Mouse (Mus musculus) right cerebral cortex, postnatal 36 days (tissue): ENCODE results near the gene Spns2.
"Not testable (repeated sequence)": the region's sequence is repeated elsewhere in the genome, so short reads cannot be mapped to it uniquely, and the experiment has no call there.

Experiments
- DNase-seq, 2 experiments: peaks; one replicate each; pipeline ENCODE4 v3.0.0; 2022; ENCODE audit warnings: low spot score in 2 of 2, mixed read lengths in 1 of 2

Gene Spns2

DNA sequence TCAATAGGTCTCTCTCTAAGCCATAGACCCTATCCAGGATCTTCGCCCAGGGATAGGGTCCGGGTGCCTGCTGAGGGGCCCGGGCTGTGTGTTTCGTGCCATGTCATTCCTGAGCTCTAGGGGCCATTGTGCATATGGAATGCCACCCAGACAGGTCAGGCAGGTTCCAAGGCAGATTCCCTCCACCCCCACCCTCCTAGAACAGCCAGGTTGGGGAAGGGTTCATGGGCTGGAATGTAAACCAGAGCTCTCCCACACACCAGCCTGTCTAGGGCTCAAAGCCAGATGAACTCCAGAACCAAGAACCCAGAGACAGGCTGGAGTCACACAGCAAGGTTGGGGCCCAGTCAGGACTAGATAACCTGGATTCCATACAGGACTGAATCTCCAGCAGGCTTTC, 16.2 kb downstream of the Spns2 start:
- no peak for DNase-seq

- no peak for DNase-seq
Observed at GRCm38 (mm10) chr11:72471381-72471780, 18.3 kb downstream of the Spns2 start.

- no peak for DNase-seq
Observed at GRCm38 (mm10) chr11:72470004-72470403, 19.7 kb downstream of the Spns2 start.

DNA sequence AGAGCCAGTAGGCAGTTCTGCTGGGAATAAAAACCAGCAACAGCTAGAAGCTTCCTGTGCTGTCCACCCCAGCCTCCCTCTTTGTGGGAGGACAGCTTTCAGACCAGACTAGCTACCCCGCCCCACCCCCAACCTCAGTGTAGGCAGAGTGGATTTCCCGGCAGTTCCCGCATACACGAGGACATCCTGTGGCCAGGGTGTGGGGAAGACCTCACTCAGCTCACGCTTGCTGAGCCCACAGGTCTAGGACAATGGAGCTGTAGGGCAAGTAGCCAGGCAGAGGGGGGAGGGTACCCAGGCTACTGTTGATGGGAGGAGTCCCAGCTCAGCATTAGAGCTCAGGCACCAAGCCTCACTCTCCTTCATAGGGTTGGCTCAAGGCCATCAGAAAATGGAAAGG, 20.5 kb downstream of the Spns2 start:
- peak; percentile 30 to 54 for DNase-seq

DNA sequence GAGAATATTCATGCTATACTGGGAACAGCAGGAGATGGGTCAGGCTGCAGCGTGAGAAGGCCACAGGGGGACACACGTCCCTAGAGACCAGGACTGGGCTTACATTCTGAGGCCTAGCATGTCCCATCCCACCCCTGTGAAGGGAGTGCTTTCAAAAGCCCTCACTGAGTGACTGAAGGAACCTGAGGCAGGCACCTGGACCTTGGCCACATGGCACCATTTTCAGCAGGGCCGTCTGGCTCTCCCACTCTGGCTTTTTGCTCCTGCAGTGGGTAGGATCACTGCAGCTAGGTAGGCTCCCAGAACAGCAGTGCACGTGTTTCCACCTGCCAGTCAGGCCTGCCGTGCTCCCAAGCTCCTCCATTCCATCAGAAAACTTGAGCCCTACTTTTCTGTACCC, 21.2 kb downstream of the Spns2 start:
- DNase-seq: no peak

DNA sequence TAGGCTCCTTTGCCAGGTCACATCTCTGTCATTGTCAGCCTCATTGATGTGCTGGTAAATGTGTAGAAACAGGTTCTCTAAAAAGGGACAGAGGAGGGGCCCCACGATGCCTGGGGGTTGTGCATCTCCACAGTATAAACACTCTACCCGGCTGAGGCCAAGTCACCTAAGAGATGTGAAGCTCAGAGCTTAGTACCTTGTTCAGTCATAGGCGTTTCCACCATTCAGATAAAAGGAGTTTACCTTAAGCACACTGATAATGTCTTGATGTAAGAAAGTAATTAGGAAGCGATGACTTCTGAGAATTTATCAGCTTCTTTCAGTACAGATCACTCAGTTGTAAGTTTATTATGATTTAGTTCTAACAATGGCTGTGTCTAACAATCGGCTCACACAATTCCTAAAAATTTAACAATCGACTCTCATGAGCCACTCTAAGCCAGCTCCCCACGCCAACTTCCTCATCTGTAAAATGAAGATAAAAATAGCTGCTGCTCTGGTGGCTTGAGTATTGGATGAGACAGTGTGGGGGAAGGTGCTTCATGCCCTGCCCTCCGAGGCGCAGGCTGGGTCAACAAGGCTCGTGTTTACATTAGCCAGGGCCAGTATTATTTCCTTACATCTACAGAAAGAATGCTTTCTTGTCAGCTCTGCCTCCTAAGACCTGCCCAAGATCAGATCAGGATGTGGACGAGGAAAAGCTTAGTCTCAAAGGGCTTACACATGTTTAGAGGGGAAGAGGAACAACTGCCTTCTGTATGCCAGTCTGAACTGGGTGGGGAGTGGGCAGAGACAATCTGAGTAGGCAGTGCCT, 22.8 kb downstream of the Spns2 start:
- no peak for DNase-seq

DNA sequence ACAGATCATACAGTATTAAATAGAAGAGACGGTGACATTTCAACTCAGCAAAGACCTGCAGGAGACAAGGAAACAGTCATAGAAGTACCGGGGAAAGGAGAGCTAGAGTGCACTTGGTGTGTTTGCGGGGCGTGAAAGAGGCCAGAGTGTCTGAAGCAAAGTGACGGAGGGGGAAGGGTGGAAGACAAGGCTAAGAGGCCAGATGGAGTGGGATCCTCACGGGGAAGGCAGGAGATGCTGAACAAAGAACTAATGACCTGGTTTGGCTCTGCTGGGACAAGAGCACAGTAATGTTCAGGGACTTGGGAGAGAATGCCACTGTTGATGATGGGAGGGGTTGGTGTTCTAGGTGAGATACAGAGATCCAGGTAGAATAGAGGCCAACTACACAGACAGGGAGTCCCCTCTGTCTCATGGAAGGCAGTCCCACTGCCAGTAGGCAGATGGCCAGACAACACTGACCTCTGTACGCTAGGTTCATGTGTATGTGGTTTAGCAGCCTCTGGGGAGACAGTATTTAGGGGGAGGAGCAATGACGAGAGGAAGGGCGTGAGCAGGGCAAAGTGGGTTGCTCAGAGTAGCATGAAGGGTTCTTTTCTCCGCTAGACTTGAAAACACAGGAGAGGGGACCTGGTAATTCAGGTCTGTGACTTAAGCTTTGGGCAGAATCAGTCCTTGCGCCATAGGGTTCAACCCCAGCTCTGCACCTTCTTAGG, 23.6 kb downstream of the Spns2 start:
- DNase-seq: no peak

DNA sequence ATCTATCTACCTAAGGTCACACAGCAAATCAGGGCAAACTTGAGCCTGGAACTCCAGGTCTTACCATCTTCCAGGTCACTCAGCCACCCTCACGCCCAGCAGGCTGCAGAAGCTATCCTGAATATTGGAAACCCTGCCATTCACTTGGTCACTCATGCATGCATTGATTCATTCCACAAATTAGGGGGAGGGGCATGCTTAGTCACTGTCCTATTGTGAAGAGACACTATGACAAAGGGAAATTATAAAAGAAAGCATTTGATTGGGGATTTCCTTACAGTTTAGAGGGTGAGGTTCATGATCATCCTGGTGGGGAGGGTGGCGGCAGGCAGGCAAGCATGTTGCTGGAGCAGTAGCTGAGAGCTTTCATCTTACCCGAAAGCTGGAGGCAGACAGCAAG, 24.9 kb downstream of the Spns2 start:
- DNase-seq: no peak

DNA sequence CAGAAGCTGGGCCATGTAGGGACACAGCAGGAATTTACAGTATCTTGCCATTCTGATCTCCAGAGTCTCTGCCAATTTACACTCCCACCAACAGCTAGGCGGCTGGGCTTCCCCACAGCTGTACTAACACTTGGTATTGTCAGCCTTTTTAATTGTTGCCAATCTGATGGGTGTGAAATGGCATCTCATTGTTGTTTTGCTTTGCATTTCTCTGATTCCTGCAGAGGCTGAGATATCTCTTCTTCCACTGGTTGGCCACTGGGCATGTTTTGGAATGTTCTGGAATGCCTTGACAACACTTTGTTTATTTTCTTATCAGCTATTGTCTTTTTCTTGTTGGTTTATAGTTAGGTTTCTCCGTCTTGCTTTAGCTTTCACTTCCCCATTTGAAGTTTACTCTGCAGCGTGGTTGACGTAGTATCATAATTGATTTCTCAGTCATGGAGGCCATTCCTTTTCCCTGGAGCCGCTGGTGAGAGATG, 28.2 kb downstream of the Spns2 start:
- DNase-seq: no peak

- DNase-seq: no peak
Observed at GRCm38 (mm10) chr11:72458502-72458901, 31.2 kb downstream of the Spns2 start.

DNA sequence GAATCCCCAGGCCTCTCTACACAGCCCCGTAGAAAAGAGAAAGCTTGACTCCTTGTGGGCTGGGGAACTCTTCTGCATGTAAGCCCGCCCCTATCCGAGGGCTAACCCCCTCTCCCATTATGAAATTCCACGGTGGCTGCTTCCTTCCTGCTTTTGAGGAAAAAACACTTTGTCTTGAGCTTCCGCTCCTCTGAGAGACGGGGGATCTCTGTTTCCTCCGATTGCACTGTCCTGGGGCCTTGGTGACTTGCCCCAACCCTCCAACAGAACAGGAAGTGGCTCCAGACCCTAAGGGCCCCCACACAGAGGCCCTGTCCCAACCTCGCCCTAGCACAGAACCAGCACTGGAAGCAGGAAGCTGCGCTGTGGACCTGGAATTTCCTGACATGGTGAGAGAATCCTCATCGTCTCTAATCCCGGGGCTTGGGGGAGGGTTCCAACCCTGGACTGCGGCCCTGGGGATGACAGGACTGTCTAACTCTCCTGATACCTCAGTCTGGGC, 31.7 kb downstream of the Spns2 start:
- no peak for DNase-seq

DNA sequence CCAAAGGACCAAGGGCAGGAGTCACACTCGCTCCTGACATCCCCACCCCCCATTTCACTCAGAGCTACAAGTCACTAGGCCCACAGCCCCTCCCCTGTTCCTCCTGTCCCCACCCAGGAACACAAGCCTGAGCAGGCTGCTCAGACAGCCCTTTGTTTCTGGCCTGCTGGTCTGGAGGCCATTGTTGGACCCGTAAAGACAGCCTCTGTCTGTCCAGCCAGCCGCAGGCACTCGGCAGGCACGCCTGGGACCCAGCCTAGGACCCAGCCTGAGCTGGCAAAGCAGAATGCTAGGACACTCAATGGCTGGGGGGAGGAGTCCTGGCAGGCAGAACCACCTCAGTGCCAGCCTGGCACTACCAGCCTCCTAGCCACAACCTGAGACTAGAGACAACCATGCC, 34.0 kb downstream of the Spns2 start:
- DNase-seq: peak; percentile 55 to 58

- no peak for DNase-seq
Observed at GRCm38 (mm10) chr11:72453105-72453953, 36.4 kb downstream of the Spns2 start.

DNA sequence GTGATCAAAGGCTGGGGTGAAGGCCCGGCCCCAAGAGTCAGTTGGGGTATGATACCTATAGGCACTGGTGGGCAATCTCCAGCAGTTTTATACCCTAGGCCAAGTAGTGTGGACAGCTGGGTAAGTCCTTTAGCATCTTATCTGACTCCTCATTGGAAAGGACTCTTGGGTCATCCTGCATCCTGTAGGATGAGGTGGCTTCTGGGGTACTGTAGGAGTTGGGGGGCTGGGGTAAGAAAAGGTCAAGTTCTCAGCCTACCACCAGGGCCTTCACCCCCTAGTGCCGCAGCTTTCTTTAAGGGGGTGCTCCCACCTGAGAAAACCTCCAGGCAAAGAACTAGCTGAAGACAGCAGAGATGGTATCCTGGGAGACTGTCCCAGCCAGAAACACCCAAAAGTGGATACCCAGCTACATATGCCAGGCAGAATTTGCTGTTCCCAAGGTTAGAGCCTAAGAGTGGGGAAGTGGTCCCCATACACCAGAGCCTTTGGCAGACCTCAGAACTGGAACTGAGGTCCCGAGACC, 37.5 kb downstream of the Spns2 start:
- no peak for DNase-seq

DNA sequence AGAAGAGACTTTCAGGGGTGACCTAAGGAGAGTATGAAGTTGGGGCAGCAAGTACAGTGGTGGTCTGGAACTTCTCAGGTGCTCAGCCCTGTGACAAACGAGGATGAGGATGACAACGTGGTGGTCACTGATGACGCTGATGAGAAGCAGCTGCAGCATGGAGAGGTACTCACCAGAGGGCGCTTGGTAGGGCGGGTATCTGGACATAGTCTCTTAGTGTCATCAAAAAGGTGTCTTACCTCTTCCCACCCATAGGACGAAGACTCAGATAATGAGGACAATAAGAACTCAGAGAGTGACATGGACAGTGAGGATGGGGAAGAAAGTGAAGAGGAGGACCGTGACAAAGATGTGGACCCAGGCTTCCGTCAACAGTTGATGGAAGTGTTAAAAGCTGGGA, 42.2 kb downstream of the Spns2 start:
- DNase-seq: no peak

DNA sequence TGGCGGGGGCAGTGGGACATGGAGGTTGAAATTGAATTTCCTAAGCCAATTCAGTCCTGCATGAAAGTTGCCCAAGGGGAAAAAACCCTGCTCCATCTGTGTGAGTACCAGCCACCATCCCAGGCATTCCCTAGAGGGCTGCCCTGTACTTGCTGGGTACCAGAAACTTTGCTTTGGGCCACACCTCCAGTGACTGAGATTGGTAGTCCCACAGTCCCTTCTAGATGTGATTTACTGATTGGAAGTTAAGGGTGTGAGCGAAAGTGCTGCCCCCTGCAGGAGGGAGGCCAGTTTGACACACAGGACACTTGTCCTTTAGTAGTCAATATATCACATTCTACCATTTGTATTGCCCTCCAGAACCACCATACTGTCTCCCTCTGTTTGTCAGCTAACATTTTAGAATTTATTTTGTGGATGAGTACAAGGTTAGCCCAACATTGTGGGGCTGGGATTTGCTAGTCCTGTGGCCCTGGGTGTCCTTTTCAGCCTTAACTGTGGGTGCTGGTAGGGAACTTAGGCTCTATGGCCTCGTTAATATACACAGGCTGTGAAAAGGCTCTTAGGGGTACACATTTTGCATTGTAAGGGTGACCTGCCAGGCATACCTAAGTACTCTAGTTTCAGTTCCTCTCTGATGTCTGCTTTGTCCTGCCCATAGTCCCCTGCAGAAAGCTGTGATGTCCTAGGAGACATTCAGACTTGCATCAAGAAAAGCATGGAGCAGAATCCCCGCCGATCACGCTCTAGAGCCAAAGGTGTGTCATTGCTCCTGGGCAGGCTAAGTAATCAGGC, 43.2 kb downstream of the Spns2 start:
- DNase-seq: no peak

GRCm38 (mm10) chr11:72440965-72441664, 48.6 kb downstream of the Spns2 start, which contains the start of gene Mybbp1a:
Mybbp1a (plus strand) TSS chr11:72441355.
- peak; percentile 97 to 98 for DNase-seq

GRCm38 (mm10) chr11:72440597-72440964, 49.1 kb downstream of the Spns2 start:
- DNase-seq: not testable (repeated sequence)

DNA sequence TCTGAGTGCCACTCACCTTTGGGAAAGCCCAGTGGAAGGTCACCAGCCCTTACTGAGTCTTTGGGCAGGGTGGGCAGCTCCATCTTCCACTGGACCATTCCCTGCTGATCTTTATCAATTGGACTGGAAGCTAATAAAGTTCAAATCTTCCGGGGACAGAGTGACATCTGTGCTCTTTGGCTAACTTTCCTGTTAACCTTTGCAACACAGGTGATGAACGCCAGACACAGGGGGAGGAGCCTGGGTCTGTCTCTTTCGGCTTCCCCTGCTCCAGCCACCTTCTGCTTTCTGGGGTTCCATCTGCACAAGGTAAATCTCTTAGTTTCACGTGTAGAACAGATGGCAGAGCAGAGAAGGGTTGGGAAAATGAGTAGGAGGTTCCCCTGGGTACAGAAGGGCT, 51.3 kb downstream of the Spns2 start:
- no peak for DNase-seq
